Mouse (Mus musculus): Measurements from ENCODE around the gene Clcn1. TPM values are rescaled to one million over a fixed set of nuclear protein-coding genes. Genes with fewer than 3 reads are reported as not detected.

Clcn1 gene
- total RNA-seq, 2 experiments from 2014 or later, result 2.7 to 3.7 TPM

GRCm38 (mm10) chr6:42364607-42365006 lies 78.1 kb downstream of the Clcn1 start:
- no peak for DNase-seq (ENCODE audit: low spot score in 2 of 2)

GRCm38 (mm10) chr6:42365215-42365614 lies 78.7 kb downstream of the Clcn1 start:
- DNase-seq (ENCODE audit: low spot score in 2 of 2), result no peak

Other genes starting within 250 kb of the Clcn1 start
- not detected for gene Sva, start 248.3 kb upstream of the Clcn1 start, total RNA-seq (2021)
- gene Tas2r139, start 145.7 kb upstream of the Clcn1 start, total RNA-seq (2021), result not detected
- not detected for gene Tas2r144, start 71.4 kb upstream of the Clcn1 start, total RNA-seq (2021)
- gene Gstk1, start 40.8 kb upstream of the Clcn1 start, total RNA-seq (2021), result 1 to 10 TPM; 8.6 to 8.9 TPM
- not detected for gene Tmem139, start 24.7 kb upstream of the Clcn1 start, total RNA-seq (2021)
- 10 to 100 TPM; 19.2 to 20.8 TPM for gene Casp2, start 21.7 kb upstream of the Clcn1 start, total RNA-seq (2021)
- 10 to 100 TPM; 76.4 to 77.5 TPM for gene Fam131b, start 38.0 kb downstream of the Clcn1 start, total RNA-seq (2021)
- gene Zyx, start 62.9 kb downstream of the Clcn1 start, total RNA-seq (2021), result 10 to 100 TPM; 59.4 to 60.1 TPM
- gene Epha1, start 86.6 kb downstream of the Clcn1 start, total RNA-seq (2021), result under 1 TPM; 0.57 to 0.71 TPM
- not detected for gene Tas2r143, start 113.6 kb downstream of the Clcn1 start, total RNA-seq (2021)
- under 1 TPM in 1 of 2 experiments, not detected in 1; 0.36 TPM for gene Tas2r135, start 118.7 kb downstream of the Clcn1 start, total RNA-seq (2021)
- gene Tas2r126, start 147.8 kb downstream of the Clcn1 start, total RNA-seq (2021), result not detected
- not detected for gene Olfr458, start 178.5 kb downstream of the Clcn1 start, total RNA-seq (2021)
- not detected for gene Olfr457, start 189.7 kb downstream of the Clcn1 start, total RNA-seq (2021)
- gene Olfr456, start 200.5 kb downstream of the Clcn1 start, total RNA-seq (2021), result not detected